Mouse (Mus musculus) limb, embryonic 11.5 days (tissue): ENCODE data around the gene C1rb. TPM values are rescaled to one million over a fixed set of nuclear protein-coding genes. Genes with fewer than 3 reads are reported as not detected.
"Not testable (repeated sequence)": the region's sequence is repeated elsewhere in the genome, so short reads cannot be mapped to it uniquely, and the experiment has no call there.

Experiments used
- ATAC-seq: fragments of 200-750 bp; cut with Nextera tagmentation; 2 replicates; pipeline ENCODE4 v1.8.0; 2017; ENCODE audit warnings: low read depth; ENCODE audit not compliant: insufficient number of reproducible peaks, low FRiP score, low TSS enrichment
- DNase-seq: peaks from one replicate; pipeline ENCODE4 v3.0.0-alpha.2; 2015; ENCODE audit warnings: low spot score
- H3K27ac ChIP-seq: fragments of 300-500 bp; sonication (generic); replicated peaks from 2 replicates; pipeline ENCODE4 v1.5.1; 2014; ENCODE audit warnings: low read depth, mild to moderate bottlenecking, low read length
- H3K27me3 ChIP-seq: fragments of 300-500 bp; sonication (generic); 2 replicates; pipeline ENCODE4 v1.6.1; 2014; ENCODE audit warnings: mild to moderate bottlenecking, low read length, mixed read lengths; ENCODE audit not compliant: control insufficient read depth, insufficient read depth
- H3K36me3 ChIP-seq: fragments of 300-500 bp; sonication (generic); 2 replicates; pipeline ENCODE4 v1.6.1; 2014; ENCODE audit warnings: mild to moderate bottlenecking, low read length, moderate library complexity, mixed read lengths; ENCODE audit not compliant: control insufficient read depth, insufficient read depth
- H3K4me1 ChIP-seq: fragments of 300-500 bp; sonication (generic); 2 replicates; pipeline ENCODE4 v1.6.1; 2014; ENCODE audit warnings: low read length, mixed read lengths; ENCODE audit not compliant: control insufficient read depth, insufficient read depth
- H3K4me2 ChIP-seq: fragments of 300-500 bp; sonication (generic); 2 replicates; pipeline ENCODE4 v1.6.1; 2014; ENCODE audit warnings: low read depth, mild to moderate bottlenecking, moderate library complexity; ENCODE audit not compliant: severe bottlenecking
- H3K4me3 ChIP-seq: fragments of 300-500 bp; sonication (generic); 2 replicates; pipeline ENCODE4 v1.5.1; 2014; ENCODE audit warnings: low read depth, low read length
- H3K9ac ChIP-seq: fragments of 300-500 bp; sonication (generic); 2 replicates; pipeline ENCODE4 v1.6.1; 2014; ENCODE audit warnings: mild to moderate bottlenecking, low read length
- H3K9me3 ChIP-seq: fragments of 300-500 bp; sonication (generic); 2 replicates; pipeline ENCODE4 v1.6.1; 2016; ENCODE audit warnings: low read length; ENCODE audit not compliant: control insufficient read depth
- WGBS: fragments of 180-500 bp; shearing (Covaris S2); extraction: QIAGEN DNeasy Blood & Tissue Kit; methylation state at CpG from one replicate; pipeline ENCODE4 v1.1.7; 2014; 5-methylcytosine and 5-hydroxymethylcytosine counted together
- polyA plus RNA-seq: library from polyadenylated mRNA; unstranded; fragments of >200 nt; fragmentation: Nextera tagmentation; extraction: Ambion mirVana; gene quantifications from 2 replicates; pipeline ENCODE4 v1.2.1, GENCODE M21; 2014

Gene C1rb
- polyA plus RNA-seq, 1 experiment from 2014 or later: not detected

DNA sequence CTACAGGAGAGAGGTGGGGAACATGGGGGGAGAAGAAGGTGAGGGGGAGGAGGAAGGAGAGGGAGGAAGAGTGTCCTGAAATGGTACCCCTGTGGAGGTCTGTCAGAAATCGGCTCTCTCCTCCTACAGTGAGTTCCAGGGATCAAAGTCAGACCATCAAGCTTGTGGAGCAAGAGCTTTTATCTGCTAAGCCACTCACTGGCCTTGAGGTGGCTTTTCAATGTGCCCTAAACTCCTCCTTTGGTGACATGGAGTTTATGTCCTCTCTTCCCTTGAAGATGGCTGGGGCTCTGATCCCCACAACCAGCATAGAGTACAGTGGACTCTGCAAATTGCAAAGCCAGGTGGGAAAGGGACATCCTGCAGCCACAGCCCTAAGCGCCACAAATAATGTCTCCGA, 22.1 kb upstream of the C1rb start:
- H3K9me3 ChIP-seq, H3K4me1 ChIP-seq, H3K36me3 ChIP-seq, H3K4me3 ChIP-seq, H3K27ac ChIP-seq, ATAC-seq, DNase-seq, H3K9ac ChIP-seq, H3K4me2 ChIP-seq, H3K27me3 ChIP-seq: not testable (repeated sequence)
- WGBS: 94% methylated on average over 3 of the region's 3 CpGs

DNA sequence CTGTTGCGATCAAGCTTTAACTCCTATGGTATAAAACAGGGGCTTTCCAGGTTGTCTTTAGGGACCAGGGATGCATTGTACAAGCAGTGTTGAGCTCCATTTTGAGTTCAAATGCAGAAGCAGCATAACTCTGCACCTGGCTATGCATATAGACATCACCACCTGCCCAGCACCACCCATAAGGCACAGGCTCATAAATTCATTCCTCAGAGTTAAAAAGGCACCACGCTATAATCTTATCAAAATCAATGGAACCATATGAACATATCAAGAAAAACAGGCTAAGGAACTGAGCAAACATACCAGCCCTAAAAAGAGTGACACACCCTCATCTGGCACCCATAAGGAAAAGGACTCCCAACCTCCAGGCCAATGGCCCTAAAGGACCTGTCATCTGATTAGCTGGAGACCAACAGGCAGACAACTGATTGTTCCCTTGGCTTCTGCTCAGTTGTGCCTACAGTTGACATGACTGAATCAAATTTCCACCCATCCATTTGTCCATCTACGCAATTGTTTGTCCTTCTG, 21.0 kb upstream of the C1rb start:
- H3K36me3 ChIP-seq: no peaks in the 10 kb centered on the region
- WGBS: 94% methylated on average over 3 of the region's 3 CpGs
- peaks cover 4% of the 10 kb centered on the region; the same call in 1 of the 2 replicates for H3K9me3 ChIP-seq
- H3K27me3 ChIP-seq: no peaks in the 10 kb centered on the region
- no peaks in the 10 kb centered on the region for H3K4me1 ChIP-seq
- DNase-seq: no peak
- no peak overlapping the region for H3K4me3 ChIP-seq
- no peak overlapping the region for H3K9ac ChIP-seq
- no peak for ATAC-seq
- H3K27ac ChIP-seq: no peak overlapping the region
- no peak overlapping the region for H3K4me2 ChIP-seq

DNA sequence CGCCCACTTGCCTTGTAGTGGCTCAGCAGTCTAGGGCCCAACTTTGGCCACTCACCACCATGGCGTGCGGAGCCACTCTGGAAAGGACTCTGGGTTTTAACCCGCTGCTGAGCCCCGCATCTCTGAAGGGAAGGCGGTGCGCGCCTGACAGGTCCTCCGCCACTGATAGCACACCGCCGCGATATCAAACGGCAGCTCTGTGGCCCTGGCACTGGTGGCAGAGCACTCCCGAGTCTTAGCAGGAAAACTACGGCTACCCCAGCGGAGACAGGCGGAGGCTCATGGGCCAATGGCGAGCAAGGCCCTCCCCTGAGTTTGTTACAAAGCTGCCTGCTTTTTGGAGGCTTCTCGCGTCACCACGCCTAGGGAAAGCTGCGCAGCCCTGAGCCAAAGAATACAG, 17.3 kb upstream of the C1rb start:
- Histone ChIP-seq H3K27ac (no peak overlapping the region), H3K36me3 (no peaks in the 10 kb centered on the region), H3K4me3 (no peak overlapping the region), H3K9ac (no peak overlapping the region), H3K9me3 (peaks cover 4% of the 10 kb centered on the region; the same call in 1 of the 2 replicates), H3K4me2 (no peak overlapping the region), H3K4me1 (no peaks in the 10 kb centered on the region), H3K27me3 (no peaks in the 10 kb centered on the region)
- ATAC-seq (no peak), DNase-seq (no peak)
- WGBS: 71% methylated on average over 22 of the region's 22 CpGs

DNA sequence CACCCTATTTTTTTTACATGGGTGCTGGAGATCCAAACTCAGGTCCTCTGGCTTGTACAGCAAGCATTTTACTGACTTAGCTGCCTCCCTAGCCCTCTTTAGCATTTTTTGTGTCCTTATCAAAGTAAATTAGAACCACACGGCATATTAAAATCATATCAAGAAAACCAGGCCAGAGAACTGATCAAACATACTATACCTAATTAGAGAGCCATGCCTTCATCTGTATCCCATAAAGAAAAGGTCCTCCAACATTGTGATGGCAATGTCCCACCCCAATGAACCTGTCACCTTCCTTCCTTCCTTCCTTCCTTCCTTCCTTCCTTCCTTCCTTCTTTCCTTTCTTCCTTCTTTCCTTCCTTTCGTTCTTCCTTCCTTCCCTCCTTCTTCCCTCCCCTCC, 14.1 kb upstream of the C1rb start:
- not testable (repeated sequence) for H3K4me1 ChIP-seq, H3K9ac ChIP-seq, H3K27ac ChIP-seq, DNase-seq, H3K4me2 ChIP-seq, ATAC-seq, H3K36me3 ChIP-seq, H3K4me3 ChIP-seq, H3K27me3 ChIP-seq, H3K9me3 ChIP-seq
- 78% methylated on average over 2 of the region's 2 CpGs for WGBS

DNA sequence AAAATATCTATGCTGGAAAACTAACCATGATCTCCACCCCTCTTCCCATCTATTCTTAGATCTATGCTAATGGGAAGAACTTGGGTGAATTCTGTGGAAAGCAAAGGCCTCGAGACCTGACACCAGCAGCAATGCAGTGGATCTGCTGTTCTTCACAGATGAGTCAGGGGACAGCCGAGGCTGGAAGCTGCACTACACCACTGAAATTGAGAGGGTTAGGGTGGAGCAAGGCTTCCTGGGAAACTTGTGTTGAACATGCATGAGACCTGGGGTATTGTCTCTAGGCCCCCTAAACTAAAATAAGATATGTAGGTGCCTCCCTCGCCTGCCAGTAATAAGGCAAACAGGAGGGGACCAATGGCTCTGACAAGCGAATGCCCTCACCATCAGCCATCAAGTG, 8.9 kb upstream of the C1rb start:
- not testable (repeated sequence) for H3K27me3 ChIP-seq, ATAC-seq, H3K4me1 ChIP-seq, H3K4me2 ChIP-seq, H3K4me3 ChIP-seq, H3K27ac ChIP-seq, H3K9ac ChIP-seq, DNase-seq, H3K36me3 ChIP-seq, H3K9me3 ChIP-seq
- WGBS: 91% methylated on average over 4 of the region's 4 CpGs

DNA sequence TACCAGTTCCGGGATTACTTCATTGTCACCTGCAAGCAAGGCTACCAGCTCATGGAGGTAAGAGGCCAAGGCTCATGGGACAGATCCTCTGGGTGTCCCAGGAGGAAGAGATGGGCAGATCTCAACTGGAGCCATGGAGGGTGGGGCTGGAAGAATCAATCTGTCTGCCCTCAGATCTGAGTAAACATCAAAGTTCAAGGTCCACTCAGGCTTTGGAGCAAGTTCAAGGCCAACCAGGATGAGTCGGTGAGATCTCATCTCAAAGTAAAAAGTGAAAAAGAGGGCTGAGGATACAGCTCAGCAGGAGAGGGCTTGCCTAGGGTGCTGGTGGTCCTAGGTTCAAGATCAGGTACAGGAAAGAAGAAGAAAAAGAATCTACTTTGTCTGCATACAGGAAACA, 8.5 kb upstream of the C1rb start:
- H3K9ac ChIP-seq, DNase-seq, H3K4me2 ChIP-seq, H3K4me3 ChIP-seq, H3K27me3 ChIP-seq, H3K27ac ChIP-seq, H3K36me3 ChIP-seq, ATAC-seq, H3K4me1 ChIP-seq, H3K9me3 ChIP-seq: not testable (repeated sequence)
- WGBS: 98% methylated on average over 2 of the region's 2 CpGs

DNA sequence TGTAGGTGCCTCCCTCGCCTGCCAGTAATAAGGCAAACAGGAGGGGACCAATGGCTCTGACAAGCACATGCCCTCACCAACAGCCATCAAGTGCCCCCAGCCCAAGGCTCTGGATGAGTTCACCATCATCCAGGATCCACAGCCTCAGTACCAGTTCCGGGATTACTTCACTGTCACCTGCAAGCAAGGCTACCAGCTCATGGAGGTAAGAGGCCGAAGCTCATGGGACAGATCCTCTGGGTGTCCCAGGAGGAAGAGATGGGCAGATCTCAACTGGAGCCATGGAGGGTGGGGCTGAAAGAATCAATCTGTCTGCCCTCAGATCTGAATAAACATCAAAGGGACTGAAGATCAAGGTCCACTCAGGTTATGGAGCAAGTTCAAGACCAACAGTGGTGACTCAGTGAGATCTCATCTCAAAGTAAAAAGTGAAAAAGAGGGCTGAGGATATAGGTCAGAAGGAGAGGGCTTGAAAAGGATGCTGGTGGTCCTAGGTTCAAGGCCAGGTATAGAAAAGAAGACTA, 5.1 kb downstream of the C1rb start:
- ATAC-seq, H3K4me1 ChIP-seq, H3K27me3 ChIP-seq, DNase-seq, H3K27ac ChIP-seq, H3K4me2 ChIP-seq, H3K36me3 ChIP-seq, H3K9me3 ChIP-seq, H3K9ac ChIP-seq, H3K4me3 ChIP-seq: not testable (repeated sequence)
- WGBS: 85% methylated on average over 3 of the region's 3 CpGs

DNA sequence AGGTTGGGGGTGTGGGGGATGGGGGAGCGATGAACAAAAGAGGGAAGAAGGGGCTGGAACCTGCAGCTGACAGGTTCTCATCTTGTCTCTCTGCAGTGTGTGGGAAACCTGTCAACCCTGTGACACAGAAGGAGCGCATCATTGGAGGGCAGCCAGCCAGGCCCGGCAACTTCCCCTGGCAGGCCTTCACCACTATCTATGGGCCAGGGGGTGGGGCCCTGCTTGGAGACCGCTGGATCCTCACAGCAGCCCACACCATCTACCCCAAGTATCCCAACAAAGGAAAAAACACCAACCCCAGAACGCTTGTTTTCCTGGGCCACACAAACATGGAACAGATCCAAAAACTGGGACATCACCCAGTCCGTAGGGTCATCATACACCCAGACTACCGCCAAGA, 10.1 kb downstream of the C1rb start:
- DNase-seq, H3K36me3 ChIP-seq, H3K27me3 ChIP-seq, H3K27ac ChIP-seq, H3K9ac ChIP-seq, H3K9me3 ChIP-seq, H3K4me1 ChIP-seq, H3K4me2 ChIP-seq, ATAC-seq, H3K4me3 ChIP-seq: not testable (repeated sequence)
- 84% methylated on average over 7 of the region's 7 CpGs for WGBS

DNA sequence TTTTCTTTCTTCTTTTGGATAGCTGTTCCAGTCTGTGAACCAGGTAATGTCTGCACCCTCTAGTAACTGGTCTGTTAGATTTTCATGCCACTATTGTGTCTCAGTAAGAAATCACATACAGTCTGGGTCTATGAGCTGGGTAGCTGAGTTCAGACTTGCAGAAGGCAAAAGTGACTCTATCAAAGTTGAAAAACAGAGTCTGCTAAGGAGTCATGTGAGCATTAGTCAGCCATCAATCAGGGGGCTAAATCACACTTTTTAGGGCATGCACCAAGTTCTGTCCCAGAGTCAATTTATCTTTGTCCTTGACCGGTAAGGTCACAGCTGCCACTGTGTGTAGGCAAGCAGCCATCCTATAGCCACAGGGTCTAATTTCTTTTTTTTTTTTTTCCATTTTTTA, 12.1 kb downstream of the C1rb start:
- no peak overlapping the region for H3K4me2 ChIP-seq
- ATAC-seq (no peak), DNase-seq (no peak)
- H3K4me3 ChIP-seq: no peak overlapping the region
- H3K27me3 ChIP-seq: no peaks in the 10 kb centered on the region
- no peaks in the 10 kb centered on the region for H3K9me3 ChIP-seq
- no peaks in the 10 kb centered on the region for H3K4me1 ChIP-seq
- H3K27ac ChIP-seq: no peak overlapping the region
- 94% methylated on average over 1 of the region's 1 CpGs for WGBS
- no peak overlapping the region for H3K9ac ChIP-seq
- no peaks in the 10 kb centered on the region for H3K36me3 ChIP-seq
